Mouse (Mus musculus): ENCODE results near the gene Msi2.
A peak's percentile ranks its signal among the peaks of the same experiment; 100 is the strongest.

Gene Msi2

GRCm38 (mm10) chr11:88401333-88401732, 317.0 kb downstream of the Msi2 start:
- no peak for DNase-seq (ENCODE audit: low spot score)

- no peak for DNase-seq (ENCODE audit: low spot score)
Measured at GRCm38 (mm10) chr11:88400926-88401325, 317.4 kb downstream of the Msi2 start.

GRCm38 (mm10) chr11:88400235-88400634, 318.1 kb downstream of the Msi2 start:
- DNase-seq (ENCODE audit: low spot score): no peak

- no peak for DNase-seq (ENCODE audit: low spot score)
Measured at GRCm38 (mm10) chr11:88399431-88399830, 318.9 kb downstream of the Msi2 start.

- DNase-seq (ENCODE audit: low spot score): no peak
Measured at GRCm38 (mm10) chr11:88399028-88399427, 319.3 kb downstream of the Msi2 start.

GRCm38 (mm10) chr11:88395076-88395990, 323.0 kb downstream of the Msi2 start:
- DNase-seq (ENCODE audit: low spot score): no peak

GRCm38 (mm10) chr11:88394341-88395075, 323.8 kb downstream of the Msi2 start:
- DNase-seq (ENCODE audit: low spot score): no peak

GRCm38 (mm10) chr11:88392715-88393114, 325.6 kb downstream of the Msi2 start:
- no peak for DNase-seq (ENCODE audit: low spot score)

GRCm38 (mm10) chr11:88391181-88391814, 327.0 kb downstream of the Msi2 start:
- no peak for DNase-seq (ENCODE audit: low spot score)

- DNase-seq (ENCODE audit: low spot score): no peak
Measured at GRCm38 (mm10) chr11:88389530-88389929, 328.8 kb downstream of the Msi2 start.

GRCm38 (mm10) chr11:88386916-88387315, 331.4 kb downstream of the Msi2 start:
- peak; percentile 16 for DNase-seq (ENCODE audit: low spot score)

GRCm38 (mm10) chr11:88382449-88382848, 335.9 kb downstream of the Msi2 start:
- no peak for DNase-seq (ENCODE audit: low spot score)

GRCm38 (mm10) chr11:88381145-88381909, 337.0 kb downstream of the Msi2 start:
- DNase-seq (ENCODE audit: low spot score): no peak

GRCm38 (mm10) chr11:88379635-88380034, 338.7 kb downstream of the Msi2 start:
- DNase-seq (ENCODE audit: low spot score): no peak

- no peak for DNase-seq (ENCODE audit: low spot score)
Measured at GRCm38 (mm10) chr11:88378686-88379339, 339.5 kb downstream of the Msi2 start.

GRCm38 (mm10) chr11:88372589-88372988, 345.7 kb downstream of the Msi2 start:
- DNase-seq (ENCODE audit: low spot score): no peak

- DNase-seq (ENCODE audit: low spot score): no peak
Measured at GRCm38 (mm10) chr11:88369898-88370297, 348.4 kb downstream of the Msi2 start.

- no peak for DNase-seq (ENCODE audit: low spot score)
Measured at GRCm38 (mm10) chr11:88367501-88367900, 350.8 kb downstream of the Msi2 start.

- no peak for DNase-seq (ENCODE audit: low spot score)
Measured at GRCm38 (mm10) chr11:88365914-88366540, 352.3 kb downstream of the Msi2 start.

- DNase-seq (ENCODE audit: low spot score): no peak
Measured at GRCm38 (mm10) chr11:88364231-88364630, 354.1 kb downstream of the Msi2 start.

- no peak for DNase-seq (ENCODE audit: low spot score)
Measured at GRCm38 (mm10) chr11:88363481-88363880, 354.8 kb downstream of the Msi2 start.

Data from urinary bladder, postnatal 14 days (tissue).